Mouse (Mus musculus) hindbrain, embryonic 11.5 days (tissue): ENCODE results near the gene BC028528. TPM values are rescaled to one million over a fixed set of nuclear protein-coding genes. Genes with fewer than 3 reads are reported as not detected.

Experiments
- ATAC-seq: fragments of 200-750 bp; cut with Nextera tagmentation; 2 replicates; pipeline ENCODE4 v1.8.0; 2017; ENCODE audit warnings: mild to moderate bottlenecking, moderate TSS enrichment, moderate library complexity; ENCODE audit not compliant: low FRiP score
- DNase-seq: peaks from one replicate; pipeline ENCODE4 v3.0.0-alpha.2; 2015; ENCODE audit warnings: low spot score
- H3K27ac ChIP-seq: fragments of 300-500 bp; sonication (generic); 2 replicates; pipeline ENCODE4 v1.5.1; 2014; ENCODE audit warnings: mild to moderate bottlenecking, low read depth, low read length
- H3K27me3 ChIP-seq: fragments of 300-500 bp; sonication (generic); 2 replicates; pipeline ENCODE4 v1.6.1; 2014; ENCODE audit warnings: mild to moderate bottlenecking, low read length, moderate library complexity, mixed read lengths; ENCODE audit not compliant: control insufficient read depth, insufficient read depth
- H3K36me3 ChIP-seq: fragments of 300-500 bp; sonication (generic); 2 replicates; pipeline ENCODE4 v1.6.1; 2014; ENCODE audit warnings: mild to moderate bottlenecking, low read length, moderate library complexity, mixed read lengths; ENCODE audit not compliant: control insufficient read depth, insufficient read depth
- H3K4me1 ChIP-seq: fragments of 300-500 bp; sonication (generic); replicated peaks from 2 replicates; pipeline ENCODE4 v1.6.1; 2014; ENCODE audit warnings: low read length, mixed read lengths; ENCODE audit not compliant: control insufficient read depth, insufficient read depth
- H3K4me2 ChIP-seq: fragments of 300-500 bp; sonication (generic); replicated peaks from 2 replicates; pipeline ENCODE4 v1.6.1; 2014; ENCODE audit warnings: mild to moderate bottlenecking, low read depth, low read length
- H3K4me3 ChIP-seq: fragments of 300-500 bp; sonication (generic); 2 replicates; pipeline ENCODE4 v1.5.1; 2014; ENCODE audit warnings: low read depth, low read length
- H3K9ac ChIP-seq: fragments of 300-500 bp; sonication (generic); 2 replicates; pipeline ENCODE4 v1.6.1; 2014; ENCODE audit warnings: low read depth, low read length
- H3K9me3 ChIP-seq: fragments of 300-500 bp; sonication (generic); 2 replicates; pipeline ENCODE4 v1.6.1; 2016; ENCODE audit warnings: low read length; ENCODE audit not compliant: control insufficient read depth
- WGBS: fragments of 180-500 bp; shearing (Covaris S2); extraction: QIAGEN DNeasy Blood & Tissue Kit; methylation state at CpG from one replicate; pipeline ENCODE4 v1.1.7; 2014; 5-methylcytosine and 5-hydroxymethylcytosine counted together
- polyA plus RNA-seq: library from polyadenylated mRNA; unstranded; fragments of >200 nt; fragmentation: Nextera tagmentation; extraction: Ambion mirVana; gene quantifications from 2 replicates; pipeline ENCODE4 v1.2.1, GENCODE M21; 2014

The BC028528 gene
- polyA plus RNA-seq, 1 experiment from 2014 or later: 11.2 TPM

GRCm38 (mm10) chr3:95871392-95871867 lies 20.4 kb downstream of the BC028528 start, which contains the start of gene Mrps21:
Mrps21 (minus strand) TSS chr3:95871519.
- Histone ChIP-seq H3K27ac (peak within 1 kb of the TSS; percentile 37; the same call in 1 of the 2 replicates), H3K27me3 (no peaks in the 10 kb centered on the region), H3K4me2 (peak within 1 kb of the TSS; percentile 40), H3K36me3 (peaks cover 2% of the 10 kb centered on the region; the same call in 1 of the 2 replicates), H3K4me1 (peaks cover 4% of the 10 kb centered on the region; the same call in 1 of the 2 replicates), H3K9me3 (no peaks in the 10 kb centered on the region), H3K4me3 (peak within 1 kb of the TSS; percentile 42), H3K9ac (peak within 1 kb of the TSS; percentile 53)
- under 1% methylated on average over 33 of the region's 33 CpGs for WGBS
- DNase-seq (peak; percentile 88), ATAC-seq (peak; percentile 92)

- WGBS: 8% methylated on average over 15 of the region's 15 CpGs
- peak overlapping the region; percentile 53 for H3K9ac ChIP-seq
- H3K4me1 ChIP-seq: peaks cover 4% of the 10 kb centered on the region; the same call in 1 of the 2 replicates
- H3K27me3 ChIP-seq: no peaks in the 10 kb centered on the region
- no peak for DNase-seq
- H3K9me3 ChIP-seq: no peaks in the 10 kb centered on the region
- peak overlapping the region; percentile 42 for H3K4me3 ChIP-seq
- ATAC-seq: no peak; the same call in 1 of the 2 replicates
- H3K36me3 ChIP-seq: peaks cover 2% of the 10 kb centered on the region; the same call in 1 of the 2 replicates
- H3K4me2 ChIP-seq: peak overlapping the region; percentile 40
- H3K27ac ChIP-seq: peak overlapping the region; percentile 37; the same call in 1 of the 2 replicates
Observed at GRCm38 (mm10) chr3:95870976-95871375, 20.8 kb downstream of the BC028528 start.

GRCm38 (mm10) chr3:95867408-95867807 lies 24.4 kb downstream of the BC028528 start:
- no peak for ATAC-seq
- Histone ChIP-seq H3K27ac (no peak overlapping the region), H3K4me3 (no peak overlapping the region), H3K9me3 (no peaks in the 10 kb centered on the region), H3K9ac (no peak overlapping the region), H3K4me1 (peaks cover 4% of the 10 kb centered on the region; the same call in 1 of the 2 replicates), H3K36me3 (peaks cover 2% of the 10 kb centered on the region; the same call in 1 of the 2 replicates), H3K4me2 (no peak overlapping the region), H3K27me3 (no peaks in the 10 kb centered on the region)
- 96% methylated on average over 2 of the region's 2 CpGs for WGBS
- DNase-seq: no peak

- H3K36me3 ChIP-seq: peaks cover 2% of the 10 kb centered on the region; the same call in 1 of the 2 replicates
- no peak overlapping the region for H3K4me3 ChIP-seq
- H3K27me3 ChIP-seq: no peaks in the 10 kb centered on the region
- no peak overlapping the region for H3K27ac ChIP-seq
- DNase-seq (no peak), ATAC-seq (no peak)
- H3K9ac ChIP-seq: no peak overlapping the region
- no peak overlapping the region for H3K4me2 ChIP-seq
- H3K9me3 ChIP-seq: no peaks in the 10 kb centered on the region
- 91% methylated on average over 5 of the region's 5 CpGs for WGBS
- H3K4me1 ChIP-seq: no peaks in the 10 kb centered on the region
Observed at GRCm38 (mm10) chr3:95866071-95866470, 25.7 kb downstream of the BC028528 start.

- no peak for DNase-seq
- Histone ChIP-seq H3K4me1 (no peaks in the 10 kb centered on the region), H3K4me2 (no peak overlapping the region), H3K9me3 (no peaks in the 10 kb centered on the region), H3K27ac (no peak overlapping the region), H3K9ac (no peak overlapping the region), H3K4me3 (no peak overlapping the region), H3K36me3 (peaks cover 2% of the 10 kb centered on the region; the same call in 1 of the 2 replicates), H3K27me3 (no peaks in the 10 kb centered on the region)
- ATAC-seq: no peak
- 94% methylated on average over 20 of the region's 20 CpGs for WGBS
Observed at GRCm38 (mm10) chr3:95865571-95865970, 26.2 kb downstream of the BC028528 start.

GRCm38 (mm10) chr3:95865050-95865449 lies 26.8 kb downstream of the BC028528 start:
- H3K27ac ChIP-seq: no peak overlapping the region
- DNase-seq (no peak), ATAC-seq (no peak)
- no peaks in the 10 kb centered on the region for H3K27me3 ChIP-seq
- WGBS: 93% methylated on average over 5 of the region's 5 CpGs
- H3K36me3 ChIP-seq: peaks cover 2% of the 10 kb centered on the region; the same call in 1 of the 2 replicates
- no peak overlapping the region for H3K4me3 ChIP-seq
- H3K4me2 ChIP-seq: peak overlapping the region; percentile 17; the same call in 1 of the 2 replicates
- no peaks in the 10 kb centered on the region for H3K9me3 ChIP-seq
- no peak overlapping the region for H3K9ac ChIP-seq
- H3K4me1 ChIP-seq: no peaks in the 10 kb centered on the region

- Histone ChIP-seq H3K4me1 (no peaks in the 10 kb centered on the region), H3K4me3 (no peak overlapping the region), H3K9me3 (no peaks in the 10 kb centered on the region), H3K4me2 (no peak overlapping the region), H3K27me3 (no peaks in the 10 kb centered on the region), H3K36me3 (peaks cover 2% of the 10 kb centered on the region; the same call in 1 of the 2 replicates), H3K27ac (no peak overlapping the region), H3K9ac (no peak overlapping the region)
- no peak for DNase-seq
- ATAC-seq: no peak
- 81% methylated on average over 7 of the region's 7 CpGs for WGBS
Observed at GRCm38 (mm10) chr3:95863578-95863977, 28.2 kb downstream of the BC028528 start.

GRCm38 (mm10) chr3:95861796-95862195 lies 30.0 kb downstream of the BC028528 start:
- peak; percentile 82 for DNase-seq
- Histone ChIP-seq H3K27me3 (no peaks in the 10 kb centered on the region), H3K9ac (no peak overlapping the region), H3K27ac (no peak overlapping the region), H3K4me1 (no peaks in the 10 kb centered on the region), H3K36me3 (no peaks in the 10 kb centered on the region), H3K9me3 (no peaks in the 10 kb centered on the region), H3K4me3 (no peak overlapping the region), H3K4me2 (no peak overlapping the region)
- no peak for ATAC-seq
- WGBS: 45% methylated on average over 2 of the region's 2 CpGs

- no peak for ATAC-seq
- Histone ChIP-seq H3K9me3 (no peaks in the 10 kb centered on the region), H3K9ac (no peak overlapping the region), H3K4me2 (no peak overlapping the region), H3K27me3 (no peaks in the 10 kb centered on the region), H3K4me3 (no peak overlapping the region), H3K36me3 (no peaks in the 10 kb centered on the region), H3K4me1 (no peaks in the 10 kb centered on the region), H3K27ac (no peak overlapping the region)
- 77% methylated on average over 10 of the region's 10 CpGs for WGBS
- no peak for DNase-seq
Observed at GRCm38 (mm10) chr3:95861216-95861615, 30.6 kb downstream of the BC028528 start.
